Mouse (Mus musculus) small intestine, adult 10 weeks (tissue): Measurements from ENCODE around the gene Mrpl48. TPM values are rescaled to one million over a fixed set of nuclear protein-coding genes. Genes with fewer than 3 reads are reported as not detected.

Experiments used
- polyA plus RNA-seq: library from polyadenylated mRNA; stranded (reverse); fragments of 350-450 nt; fragmentation: Illumina TruSeq; extraction: RNeasy Lipid Tissue Mini Kit (QIAGEN cat#74804); gene quantifications from one replicate; pipeline ENCODE4 v1.2.3, GENCODE M21; 2014; ENCODE audit warnings: low replicate concordance

Gene Mrpl48
- polyA plus RNA-seq = 45.1 TPM

GRCm38 (mm10) chr7:100608130-100608741 lies at the start of gene Mrpl48:
Mrpl48 (minus strand) TSS chr7:100608301.

DNA sequence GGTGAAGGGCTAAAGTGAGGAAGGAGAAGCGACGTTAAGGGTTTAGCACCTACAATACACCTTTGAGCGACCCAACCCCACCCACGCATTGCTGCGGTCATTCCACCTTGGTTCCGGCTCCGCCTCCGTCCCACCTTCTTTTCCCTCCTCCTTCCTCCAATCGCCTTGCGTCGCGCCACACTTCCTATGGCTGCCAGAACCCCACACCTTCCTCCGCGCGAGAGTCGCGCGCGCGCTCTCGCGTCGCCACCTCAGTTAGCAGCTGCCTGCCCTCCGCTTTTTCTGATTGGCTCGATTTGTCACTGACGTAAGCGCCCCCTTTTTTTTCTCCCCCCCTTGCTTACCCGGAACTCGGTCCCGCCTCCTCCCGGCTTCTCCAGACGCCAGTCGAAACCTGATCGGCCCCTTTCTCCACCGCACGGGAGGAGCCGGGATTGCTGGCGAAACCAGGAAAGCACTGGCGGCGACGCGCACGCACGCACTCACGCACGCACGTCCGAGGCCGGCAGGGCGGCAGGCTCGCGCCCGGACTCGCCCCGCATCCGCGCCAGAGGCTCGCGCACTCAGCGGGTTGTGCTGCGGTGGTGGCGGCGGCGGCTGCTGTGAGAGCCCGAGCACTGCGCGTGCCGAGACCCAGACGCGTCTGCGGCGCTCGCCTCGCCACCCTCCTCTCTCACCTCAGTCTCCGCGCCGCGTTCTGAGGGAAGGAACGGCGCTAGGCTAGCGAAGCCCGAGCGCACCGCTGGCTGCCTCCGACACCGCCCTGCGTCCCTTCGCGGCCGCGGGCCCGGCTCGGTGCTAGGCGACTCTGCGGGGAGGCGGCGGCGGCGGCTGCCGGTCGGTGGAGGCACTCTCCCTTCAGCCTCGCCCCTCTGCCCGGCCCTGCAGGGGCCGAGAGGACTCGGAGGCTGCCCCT lies 629 bp downstream of the Mrpl48 start, which contains the start of gene Rab6a:
Gene Rab6a, plus strand, starts transcription at position 197 of the 916 bp plus-strand sequence.

DNA sequence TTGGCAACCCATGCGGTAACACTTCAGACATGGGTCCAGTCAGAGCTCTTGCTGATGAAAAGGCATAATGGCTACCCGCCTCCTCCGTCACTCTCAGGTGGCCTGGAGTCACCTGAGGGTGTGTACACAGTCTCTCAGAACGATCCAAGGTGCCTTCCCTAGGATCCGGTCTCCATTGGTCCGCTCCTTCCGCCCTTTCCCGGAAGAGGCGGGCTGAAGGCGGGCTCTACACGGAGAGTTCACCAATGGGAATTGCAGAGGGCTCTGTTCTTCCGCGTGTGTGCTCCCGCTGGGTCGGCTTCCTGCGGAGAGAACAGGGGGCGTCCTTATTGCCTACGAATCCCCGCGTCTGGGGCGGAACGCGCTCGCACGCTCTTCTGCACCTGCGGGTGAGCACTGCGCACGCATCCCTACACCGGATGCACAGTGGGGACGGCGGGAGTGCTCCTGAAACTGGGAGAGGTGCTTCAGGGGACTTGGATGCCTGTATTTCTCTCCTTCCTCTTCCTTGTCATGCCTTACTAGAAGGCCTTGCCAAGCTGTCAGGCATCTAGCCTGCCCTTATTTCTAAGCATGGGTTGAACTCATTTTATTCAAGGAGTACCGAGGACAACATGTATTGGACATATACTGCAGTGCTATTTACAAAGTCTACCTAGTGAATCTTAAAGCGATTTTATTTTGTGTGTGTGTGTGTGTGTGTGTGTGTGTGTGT lies 71.1 kb downstream of the Mrpl48 start, which contains the start of gene Coa4:
Gene Coa4, plus strand, starts transcription at position 268 of the 715 bp plus-strand sequence.

DNA sequence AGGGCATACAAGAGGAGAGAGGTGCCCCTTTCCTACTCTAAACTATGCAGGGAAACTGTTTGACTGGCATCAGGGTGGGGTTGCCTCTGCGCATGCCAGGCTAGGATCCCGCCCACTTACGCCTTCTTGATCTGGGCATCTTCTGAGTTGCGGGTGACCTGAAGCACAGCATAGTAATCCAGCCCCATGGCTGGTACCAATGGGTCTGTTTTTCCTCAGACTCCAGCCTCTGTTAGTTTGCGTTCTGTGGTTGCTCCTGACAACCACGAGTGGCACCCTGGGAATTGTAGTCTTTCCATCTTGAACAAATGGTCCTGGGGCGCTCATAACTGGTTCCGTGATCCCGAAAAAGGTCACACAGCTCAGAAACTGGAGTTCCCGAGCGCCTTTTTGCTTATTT lies 93.5 kb downstream of the Mrpl48 start, which contains the start of gene Dnajb13:
Gene Dnajb13, minus strand, starts transcription at position 388 of the 400 bp plus-strand sequence.

Other genes with a start within 250 kb of the Mrpl48 start
- 25.6 TPM for gene C2cd3, start 236.1 kb downstream of the Mrpl48 start, polyA plus RNA-seq
- 144 TPM for gene Ppme1, start 236.0 kb downstream of the Mrpl48 start, polyA plus RNA-seq
- 0.59 TPM for gene Ucp3, start 135.3 kb downstream of the Mrpl48 start, polyA plus RNA-seq
- gene Ucp2, start 115.0 kb downstream of the Mrpl48 start, polyA plus RNA-seq = 16.6 TPM
- gene Dnajb13, start 93.3 kb downstream of the Mrpl48 start, polyA plus RNA-seq = not detected
- gene Coa4, start 71.2 kb downstream of the Mrpl48 start, polyA plus RNA-seq = 27.8 TPM
- gene Rab6a, start 891 bp downstream of the Mrpl48 start, polyA plus RNA-seq = 578 TPM
- gene Plekhb1, start 54.1 kb upstream of the Mrpl48 start, polyA plus RNA-seq = 6.8 TPM
- gene Fam168a, start 98.3 kb upstream of the Mrpl48 start, polyA plus RNA-seq = 11.5 TPM